Mouse (Mus musculus) liver, embryonic 12.5 days (tissue): Measurements from ENCODE around the gene Tfdp1. TPM values are rescaled to one million over a fixed set of nuclear protein-coding genes. Genes with fewer than 3 reads are reported as not detected.

Experiments used
- polyA plus RNA-seq: library from polyadenylated mRNA; unstranded; fragments of >200 nt; fragmentation: Nextera tagmentation; extraction: Ambion mirVana; gene quantifications from 2 replicates; pipeline ENCODE4 v1.2.1, GENCODE M21; 2016

Tfdp1 gene
- polyA plus RNA-seq, 1 experiment from 2014 or later: 172 TPM

Other genes starting within 250 kb of the Tfdp1 start
- gene Pcid2, start 233.3 kb upstream of the Tfdp1 start, polyA plus RNA-seq: 25.6 and 28.1 TPM in 2 replicates
- gene Cul4a, start 233.1 kb upstream of the Tfdp1 start, polyA plus RNA-seq: 97.6 and 98.2 TPM in 2 replicates
- gene Lamp1, start 179.6 kb upstream of the Tfdp1 start, polyA plus RNA-seq: 199 and 203 TPM in 2 replicates
- 13.8 and 14.0 TPM in 2 replicates for gene Grtp1, start 138.1 kb upstream of the Tfdp1 start, polyA plus RNA-seq
- not detected in 2 replicates for gene Adprhl1, start 84.6 kb upstream of the Tfdp1 start, polyA plus RNA-seq
- gene Dcun1d2, start 50.6 kb upstream of the Tfdp1 start, polyA plus RNA-seq: 14.3 and 14.4 TPM in 2 replicates
- 10.1 and 10.6 TPM in 2 replicates for gene Tmco3, start 50.6 kb upstream of the Tfdp1 start, polyA plus RNA-seq
- gene Atp4b, start 58.1 kb downstream of the Tfdp1 start, polyA plus RNA-seq: not detected in 2 replicates
- not detected in 2 replicates for gene Grk1, start 66.3 kb downstream of the Tfdp1 start, polyA plus RNA-seq
- not detected in 2 replicates for gene Tmem255b, start 96.4 kb downstream of the Tfdp1 start, polyA plus RNA-seq
- 4.5 and 4.6 TPM in 2 replicates for gene Gas6, start 155.7 kb downstream of the Tfdp1 start, polyA plus RNA-seq
- gene 1700029H14Rik, start 223.7 kb downstream of the Tfdp1 start, polyA plus RNA-seq: not detected in 2 replicates